Mouse (Mus musculus) left cerebral cortex, adult 2 months (tissue): Measurements from ENCODE around the gene Plppr2. TPM values are rescaled to one million over a fixed set of nuclear protein-coding genes. Genes with fewer than 3 reads are reported as not detected.

Experiments
- DNase-seq, 2 experiments: peaks; one replicate each; pipeline ENCODE4 v3.0.0; 2021 to 2022; ENCODE audit warnings: low spot score in 2 of 2, mixed read lengths in 1 of 2; ENCODE audit errors: extremely low spot score in 1 of 2
- H3K27ac ChIP-seq: fragments of 200-600 bp; 2 replicates; pipeline ENCODE4 v1.8.1; 2022
- H3K4me3 ChIP-seq: fragments of 200-600 bp; 2 replicates; pipeline ENCODE4 v1.8.1; 2022
- CTCF ChIP-seq: fragments of 200-600 bp; IDR thresholded peaks from 2 replicates; pipeline ENCODE4 v1.8.1; 2022; ENCODE audit warnings: antibody characterized with exemption, mild to moderate bottlenecking, moderate library complexity
- intact Hi-C: fragments of 180-260 bp; cut with DNase I; formaldehyde crosslinking; loops from one replicate; pipeline ENCODE4 v1.15.1; 2025
- total RNA-seq, 2 experiments: library from RNA; stranded (reverse); gene quantifications; 2 replicates each; pipeline ENCODE4 v1.2.3; 2021

Gene Plppr2
- total RNA-seq, 2 experiments from 2014 or later, result 181 to 183 TPM

DNA sequence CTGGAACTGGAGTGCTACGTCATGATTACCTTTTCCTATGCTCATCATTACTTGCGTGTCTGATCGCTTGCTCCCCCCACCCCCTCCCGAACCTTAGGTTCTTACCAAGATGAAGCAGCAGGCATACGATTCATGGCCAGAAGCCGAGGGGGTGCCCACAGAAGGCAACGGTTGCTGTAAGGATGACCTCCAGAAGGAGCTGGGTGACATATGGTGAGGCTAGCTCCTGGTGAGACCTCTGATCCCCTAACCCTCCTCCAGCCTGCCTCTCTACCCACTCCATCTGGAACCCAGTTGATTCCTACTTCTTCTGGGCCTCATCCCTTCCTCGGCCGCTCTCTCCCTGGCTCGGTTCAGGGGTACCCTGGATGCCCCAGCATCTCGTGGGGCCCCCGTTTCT is 2.8 kb upstream of the Plppr2 start:
- H3K4me3 ChIP-seq, result no peak overlapping the region
- DNase-seq, result no peak
- H3K27ac ChIP-seq, result no peak overlapping the region
- no peak for TF ChIP-seq CTCF
- intact Hi-C loops, result no loop called here

DNA sequence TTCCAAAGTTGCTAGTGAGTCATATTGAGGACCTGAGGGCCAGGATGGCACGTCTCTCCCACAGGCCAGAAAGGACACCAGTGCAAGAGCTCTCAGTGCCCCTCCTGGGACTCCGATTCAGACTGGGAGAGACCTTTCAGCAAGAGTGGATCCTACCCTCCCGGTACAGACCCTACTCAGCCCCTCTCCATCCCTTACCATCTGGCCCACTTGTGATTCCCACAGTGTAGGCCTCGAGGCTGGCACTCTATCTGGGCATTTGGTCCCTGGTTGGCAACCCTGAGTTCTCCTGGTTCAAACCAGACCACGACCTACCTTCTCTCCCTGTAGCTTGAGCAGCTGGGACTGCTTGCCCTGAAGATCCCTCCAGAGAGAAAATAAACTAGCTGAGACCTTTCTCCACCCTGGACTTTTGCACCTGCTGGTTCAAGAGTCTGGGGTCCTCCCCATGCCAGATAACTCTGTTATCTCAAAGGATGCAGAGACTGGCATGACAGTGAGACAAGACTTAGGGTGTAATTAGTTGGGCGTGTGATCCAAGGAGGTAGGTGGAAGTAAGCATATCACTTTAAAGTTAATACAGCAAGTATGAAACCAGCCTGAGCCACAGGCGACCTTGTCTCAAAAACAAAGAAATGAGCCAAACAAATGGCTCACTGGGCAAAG is 1.2 kb upstream of the Plppr2 start:
- no peak overlapping the region for H3K27ac ChIP-seq
- H3K4me3 ChIP-seq, result no peak overlapping the region
- intact Hi-C loops, result no loop called here
- no peak for TF ChIP-seq CTCF
- DNase-seq, result no peak

DNA sequence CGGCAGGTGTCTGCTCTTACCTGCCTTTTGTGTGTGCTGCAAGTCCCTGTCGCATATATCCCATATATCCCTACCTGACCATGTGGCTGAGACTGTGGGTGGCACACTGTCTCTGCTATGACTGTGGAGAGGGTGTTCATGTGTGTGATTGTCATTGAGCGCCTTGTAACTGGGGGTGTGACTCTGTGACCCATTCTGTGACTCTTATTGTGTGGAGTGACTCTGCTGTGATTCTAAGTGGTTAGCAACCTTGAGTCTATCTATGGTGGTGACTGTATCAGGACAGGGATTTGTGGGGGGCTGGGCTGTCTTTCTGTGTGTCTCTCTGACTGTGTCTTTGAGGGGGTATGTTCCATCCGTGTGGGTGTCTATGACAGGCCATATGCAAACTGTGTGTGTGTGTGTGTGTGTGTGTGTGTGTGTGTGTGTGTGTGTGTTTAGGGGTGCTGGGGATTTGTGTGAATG is 910 bp downstream of the Plppr2 start:
- Histone ChIP-seq H3K4me3 (peak overlapping the region; percentile 80), H3K27ac (0 out of 2 replicates have a peak overlapping the region, but pooled peaks have one; percentile 36)
- intact Hi-C loops, result no loop called here
- TF ChIP-seq CTCF, result no peak
- DNase-seq, result no peak

DNA sequence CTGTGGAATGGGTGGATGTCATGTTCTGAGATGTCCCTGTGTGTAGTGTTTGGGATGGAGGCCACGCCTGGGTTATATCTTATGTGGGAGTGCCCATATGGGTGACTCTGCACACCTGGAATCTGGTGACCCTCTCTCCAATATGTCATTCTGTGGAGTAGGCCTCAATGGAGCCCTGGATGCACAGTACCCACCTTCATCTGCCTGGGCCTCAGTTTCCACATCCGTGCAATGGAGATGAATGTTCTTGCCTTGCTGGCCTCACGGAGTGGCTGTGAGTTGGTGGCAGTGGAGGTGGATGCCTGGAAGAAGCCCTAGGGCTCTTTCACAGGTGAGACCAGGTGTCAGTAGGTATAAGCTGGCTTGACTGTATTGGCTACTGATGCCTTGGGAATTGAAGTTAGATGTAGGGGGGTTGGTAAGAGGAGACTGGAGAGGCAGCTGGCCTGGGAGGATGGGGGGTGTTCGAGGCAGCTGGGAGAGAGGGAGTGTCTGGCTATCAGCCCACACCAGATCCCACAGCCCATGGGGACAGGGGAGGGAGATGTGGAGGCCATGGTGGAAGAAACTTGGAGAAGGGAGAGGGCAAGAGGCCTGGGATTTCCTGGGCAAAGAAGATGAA is 1.5 kb downstream of the Plppr2 start:
- no peak for DNase-seq
- intact Hi-C loops, result no loop called here
- H3K4me3 ChIP-seq, result peak overlapping the region; percentile 40
- TF ChIP-seq CTCF, result no peak
- H3K27ac ChIP-seq, result no peak overlapping the region

DNA sequence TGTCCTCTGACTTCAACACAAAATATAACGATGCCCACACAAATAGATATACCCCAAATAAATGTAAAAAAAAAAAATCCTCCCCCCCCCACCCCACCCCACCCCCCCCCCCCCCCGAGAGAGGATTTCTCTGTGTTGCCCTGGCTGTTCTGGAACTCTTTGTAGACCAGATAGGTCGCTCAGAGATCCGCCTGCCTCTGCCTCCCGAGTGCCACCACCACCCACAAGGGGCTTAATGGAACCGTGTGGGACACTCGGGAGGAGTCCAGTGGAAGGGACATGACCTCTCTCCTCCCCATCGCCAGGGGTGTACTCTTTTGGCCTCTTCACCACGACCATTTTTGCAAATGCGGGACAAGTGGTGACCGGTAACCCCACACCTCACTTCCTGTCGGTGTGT is 6.2 kb downstream of the Plppr2 start:
- no peak for DNase-seq
- intact Hi-C loops, result no loop called here
- no peak overlapping the region for H3K4me3 ChIP-seq
- TF ChIP-seq CTCF, result no peak
- no peak overlapping the region for H3K27ac ChIP-seq

DNA sequence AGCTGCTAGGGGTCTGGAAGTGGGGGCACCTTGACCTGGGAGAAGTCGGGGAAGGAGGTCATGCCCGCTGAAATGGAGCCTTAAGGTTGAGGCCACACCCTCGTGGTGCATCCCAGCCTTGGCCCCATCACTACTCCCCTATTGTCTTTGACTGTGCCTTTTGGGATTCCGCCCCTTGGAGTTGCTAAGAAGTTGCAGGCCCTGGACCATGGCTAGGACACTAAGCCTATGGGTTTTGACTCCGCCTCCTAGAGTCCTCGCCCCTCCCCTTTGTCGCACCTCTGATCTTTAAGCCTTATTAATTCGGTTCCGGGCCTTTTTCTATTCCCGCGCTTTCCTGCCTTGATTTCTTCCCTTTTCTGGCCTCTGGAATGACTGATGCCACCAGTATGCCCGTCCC is 6.8 kb downstream of the Plppr2 start:
- H3K27ac ChIP-seq, result no peak overlapping the region
- no peak for TF ChIP-seq CTCF
- no peak for DNase-seq
- H3K4me3 ChIP-seq, result no peak overlapping the region
- intact Hi-C loops, result no loop called here

DNA sequence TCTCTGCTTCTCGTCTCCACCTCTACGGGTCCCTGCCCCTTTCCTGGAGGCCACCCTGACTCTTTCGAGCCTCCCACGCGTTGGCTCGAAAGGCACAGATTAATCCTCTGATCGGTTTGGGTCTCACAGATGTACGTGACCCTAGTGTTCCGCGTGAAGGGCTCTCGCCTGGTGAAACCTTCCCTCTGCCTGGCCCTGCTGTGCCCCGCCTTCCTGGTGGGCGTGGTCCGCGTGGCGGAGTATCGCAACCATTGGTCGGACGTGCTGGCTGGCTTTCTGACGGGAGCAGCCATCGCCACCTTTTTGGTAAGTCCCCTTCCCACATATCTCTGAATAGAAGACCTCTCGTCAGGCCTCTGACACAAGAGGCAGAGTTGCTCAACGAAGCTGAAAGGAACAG is 7.4 kb downstream of the Plppr2 start:
- DNase-seq, result no peak
- H3K4me3 ChIP-seq, result no peak overlapping the region
- TF ChIP-seq CTCF, result no peak
- H3K27ac ChIP-seq, result no peak overlapping the region
- intact Hi-C loops, result no loop called here

DNA sequence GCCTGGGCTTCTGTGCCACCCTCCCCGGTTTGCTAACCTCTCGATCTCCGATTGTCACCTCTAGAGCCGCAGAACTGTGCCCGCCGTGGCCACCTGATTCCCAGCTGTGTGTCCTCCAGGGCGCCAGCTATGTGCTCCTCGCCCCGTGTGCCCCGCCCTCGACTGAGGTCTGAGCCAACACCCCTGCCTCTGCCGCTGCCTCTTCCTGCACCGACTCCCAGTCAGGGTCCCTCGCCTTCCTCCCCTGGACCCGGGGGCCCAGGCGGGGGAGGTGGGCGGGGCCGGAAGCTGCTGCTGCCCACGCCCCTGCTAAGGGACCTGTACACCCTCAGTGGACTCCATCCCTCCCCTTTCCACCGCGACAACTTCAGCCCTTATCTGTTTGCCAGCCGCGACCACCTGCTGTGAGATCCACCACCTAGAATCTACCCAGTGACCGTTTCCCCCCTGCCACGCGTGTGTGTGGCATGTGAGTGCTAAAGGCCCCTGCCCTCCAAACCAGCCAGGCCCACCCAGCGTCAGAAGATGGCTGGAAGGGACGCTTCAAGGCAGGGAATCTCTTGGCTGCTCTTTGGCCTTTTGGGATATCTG is 10.8 kb downstream of the Plppr2 start:
- intact Hi-C loops, result no loop called here
- no peak for DNase-seq

GRCm38 (mm10) chr9:21948146-21948545 is 11.3 kb downstream of the Plppr2 start:
- Histone ChIP-seq H3K4me3 (no peak overlapping the region), H3K27ac (no peak overlapping the region)
- intact Hi-C loops, result no loop called here
- TF ChIP-seq CTCF, result no peak
- DNase-seq, result no peak

More for the DNA sequence above, 10.8 kb downstream of the Plppr2 start:
- Histone ChIP-seq H3K4me3 (no peak overlapping the region), H3K27ac (no peak overlapping the region)
- no peak for TF ChIP-seq CTCF

DNA sequence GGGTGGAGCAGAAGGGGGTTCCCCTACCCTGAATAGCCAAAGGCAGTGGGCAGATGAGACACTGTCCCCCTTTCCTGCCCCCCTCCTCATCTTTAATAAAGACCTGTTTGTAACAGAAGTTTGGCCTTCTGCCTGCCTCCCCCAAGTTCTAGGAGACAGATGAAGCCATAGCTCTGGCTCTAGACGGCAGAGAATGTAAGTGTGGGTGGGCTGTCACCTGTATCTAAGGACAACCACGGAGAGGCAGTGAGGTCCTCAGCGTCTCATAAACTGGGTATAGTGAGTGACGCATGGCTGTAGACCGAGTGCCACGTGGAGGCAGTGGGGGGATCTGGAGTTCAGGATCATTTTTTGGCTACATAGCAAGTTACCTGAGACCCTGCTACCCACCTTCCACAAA is 12.0 kb downstream of the Plppr2 start:
- TF ChIP-seq CTCF, result no peak
- DNase-seq, result no peak
- Histone ChIP-seq H3K4me3 (no peak overlapping the region), H3K27ac (peak overlapping the region; percentile 24; the same call in 1 of the 2 replicates)
- intact Hi-C loops, result no loop called here

DNA sequence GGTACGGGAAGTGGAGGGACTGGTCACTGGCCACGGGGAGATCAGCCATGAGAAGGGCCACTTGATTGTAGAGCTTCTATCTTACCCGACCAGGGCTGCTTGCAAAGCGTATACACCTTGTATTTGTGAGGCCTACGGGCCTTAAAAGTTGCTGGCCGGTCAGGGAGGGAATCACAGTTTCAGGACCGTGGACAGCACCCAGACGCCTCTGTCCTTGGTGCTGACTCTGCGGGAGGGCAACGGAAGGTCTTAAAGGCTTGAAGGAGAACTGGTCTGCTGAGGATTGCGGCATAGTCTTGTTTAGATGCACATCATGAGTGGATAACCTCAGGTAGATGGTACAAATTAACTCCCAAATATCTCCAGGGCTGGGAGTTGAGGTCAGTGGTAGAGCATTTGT is 13.5 kb downstream of the Plppr2 start:
- Histone ChIP-seq H3K4me3 (no peak overlapping the region), H3K27ac (no peak overlapping the region)
- DNase-seq, result no peak
- TF ChIP-seq CTCF, result no peak
- intact Hi-C loops, result no loop called here

DNA sequence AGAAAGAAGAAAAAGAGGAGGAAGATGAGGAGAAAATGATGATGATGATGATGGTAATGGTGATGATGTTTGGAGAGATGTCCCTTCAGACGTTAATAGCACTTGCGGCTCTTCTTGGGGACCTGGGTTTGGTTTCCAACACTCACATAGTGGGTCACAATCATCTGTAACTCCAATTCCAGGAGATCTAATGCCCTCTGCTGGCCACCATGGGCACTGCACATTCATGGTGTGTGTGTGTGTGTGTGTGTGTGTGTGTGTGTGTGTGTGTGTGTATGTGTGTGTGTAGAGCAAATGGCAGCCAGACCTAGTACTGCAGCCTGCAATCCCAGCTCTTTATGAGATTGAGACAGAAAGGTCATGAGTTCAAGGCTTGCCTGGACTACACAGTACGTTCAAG is 15.1 kb downstream of the Plppr2 start:
- intact Hi-C loops, result no loop called here
- TF ChIP-seq CTCF, result no peak; the same call in 1 of the 2 replicates
- Histone ChIP-seq H3K27ac (no peak overlapping the region), H3K4me3 (no peak overlapping the region)
- no peak for DNase-seq
